Mouse (Mus musculus) embryonic fibroblast, embryonic 13.5 days (primary cell): Measurements from ENCODE around the gene Dtd2.

Source experiments
- CTCF ChIP-seq: IDR thresholded peaks from 2 replicates; pipeline ENCODE4 v1.5.1; 2011; ENCODE audit warnings: mild to moderate bottlenecking, control low read depth, low read length, moderate library complexity, borderline replicate concordance; ENCODE audit not compliant: insufficient read depth
- POLR2A ChIP-seq: IDR thresholded peaks from 2 replicates; pipeline ENCODE4 v1.6.1; 2011; ENCODE audit warnings: low read depth, mild to moderate bottlenecking, control low read depth, low read length, moderate library complexity

DNA sequence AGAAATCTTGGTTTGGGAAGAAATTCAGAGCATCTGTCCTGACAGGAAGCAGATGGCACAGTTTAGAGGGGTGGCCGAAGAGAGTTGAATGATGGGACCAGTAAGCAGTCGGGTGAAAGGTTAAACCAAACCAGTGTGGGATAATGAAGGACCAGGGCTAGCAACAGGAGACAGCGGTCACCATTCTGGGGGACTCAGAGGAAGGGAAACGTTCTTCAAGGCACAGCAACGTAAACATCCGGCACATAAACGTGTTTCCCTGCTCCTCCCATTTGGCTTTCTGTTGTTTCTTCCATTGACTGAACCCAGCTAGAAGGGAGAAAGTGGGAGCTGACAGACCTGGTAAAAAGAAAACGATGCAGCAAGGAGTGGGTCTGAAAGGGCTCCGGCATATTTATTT, 7.0 kb upstream of the Dtd2 start:
- no peak for TF ChIP-seq CTCF
- no peak for TF ChIP-seq POLR2A
